Mouse (Mus musculus): ENCODE data around the gene Gm21887. TPM values are rescaled to one million over a fixed set of nuclear protein-coding genes. Genes with fewer than 3 reads are reported as not detected.
"Not testable (repeated sequence)": the region's sequence is repeated elsewhere in the genome, so short reads cannot be mapped to it uniquely, and the experiment has no call there.

Gm21887 gene
- polyA plus RNA-seq, 1 experiment from 2014 or later = 248 TPM

DNA sequence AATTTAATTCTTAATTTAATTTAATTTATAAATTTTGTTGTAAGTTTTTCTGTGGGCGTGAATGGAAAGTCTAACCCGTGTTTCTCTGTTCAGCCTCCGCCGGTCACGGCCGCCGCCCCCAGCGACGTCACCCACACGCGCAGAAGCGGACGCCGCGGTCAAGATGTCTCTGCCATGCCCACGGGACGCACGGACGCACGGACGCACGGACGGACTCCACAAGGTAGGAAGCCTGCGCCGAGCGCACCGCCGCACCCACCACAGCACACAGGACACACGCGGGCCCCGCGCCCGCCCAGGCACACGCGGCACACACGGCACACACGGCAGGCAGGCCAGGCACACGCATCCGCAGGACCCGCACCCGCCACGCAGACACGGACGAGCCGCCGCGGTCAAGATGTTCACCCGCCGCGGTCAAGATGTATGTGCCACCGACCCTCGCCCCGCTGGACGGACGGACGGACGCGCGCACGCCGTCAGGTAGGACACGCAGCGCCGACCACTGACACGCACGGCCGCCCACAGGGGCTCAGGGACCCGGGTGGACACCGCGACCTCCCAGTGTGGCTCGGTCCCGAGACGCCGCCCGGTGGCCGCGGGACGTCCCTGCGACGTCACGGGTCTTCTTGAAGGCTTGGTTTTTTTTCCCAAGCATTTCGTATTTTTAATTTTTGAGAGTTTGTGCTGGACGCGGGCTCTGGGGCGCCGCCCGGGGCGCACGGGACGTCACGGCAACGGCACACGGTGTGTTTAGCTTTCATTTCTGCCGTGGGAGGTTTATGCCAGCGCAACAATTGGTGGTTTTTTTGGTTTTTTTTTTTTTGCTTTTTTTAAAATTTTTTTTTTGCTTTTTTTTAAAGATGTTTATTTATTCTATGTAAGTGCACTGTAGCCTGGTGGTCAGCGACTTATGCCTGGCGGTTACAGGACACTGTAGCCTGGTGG is 1.4 kb downstream of the Gm21887 start:
- Histone ChIP-seq H3K4me3 (replicated peaks) (peak overlapping the region; percentile 30), H3K4me2 (peak overlapping the region; percentile 45), H3K9me3 (replicated peaks) (peaks cover 31% of the 10 kb centered on the region), H3K36me3 (peaks cover 20% of the 10 kb centered on the region)
- H3K4me1 ChIP-seq, H3K9ac ChIP-seq, H3K27me3 ChIP-seq, H3K27ac ChIP-seq: not testable (repeated sequence)
- WGBS = 81% methylated on average over 97 of the region's 97 CpGs
- peak; percentile 24 for ATAC-seq (replicated peaks; ENCODE audit: low FRiP score)

DNA sequence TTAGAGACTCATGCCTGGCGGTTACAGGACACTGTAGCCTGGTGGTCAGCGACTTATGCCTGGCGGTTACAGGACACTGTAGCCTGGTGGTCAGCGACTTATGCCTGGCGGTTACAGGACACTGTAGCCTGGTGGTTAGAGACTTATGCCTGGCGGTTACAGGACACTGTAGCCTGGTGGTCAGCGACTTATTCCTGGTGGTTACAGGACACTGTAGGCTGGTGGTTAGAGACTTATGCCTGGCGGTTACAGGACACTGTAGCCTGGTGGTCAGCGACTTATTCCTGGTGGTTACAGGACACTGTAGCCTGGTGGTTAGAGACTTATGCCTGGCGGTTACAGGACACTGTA is 2.0 kb downstream of the Gm21887 start:
- H3K9ac ChIP-seq; H3K27me3 ChIP-seq; H3K4me3 ChIP-seq (replicated peaks); H3K27ac ChIP-seq; H3K4me2 ChIP-seq; ATAC-seq (replicated peaks; ENCODE audit: low FRiP score); H3K4me1 ChIP-seq: not testable (repeated sequence)
- WGBS = 86% methylated on average over 5 of the region's 10 CpGs
- Histone ChIP-seq H3K9me3 (replicated peaks) (peaks cover 31% of the 10 kb centered on the region), H3K36me3 (peaks cover 23% of the 10 kb centered on the region)

DNA sequence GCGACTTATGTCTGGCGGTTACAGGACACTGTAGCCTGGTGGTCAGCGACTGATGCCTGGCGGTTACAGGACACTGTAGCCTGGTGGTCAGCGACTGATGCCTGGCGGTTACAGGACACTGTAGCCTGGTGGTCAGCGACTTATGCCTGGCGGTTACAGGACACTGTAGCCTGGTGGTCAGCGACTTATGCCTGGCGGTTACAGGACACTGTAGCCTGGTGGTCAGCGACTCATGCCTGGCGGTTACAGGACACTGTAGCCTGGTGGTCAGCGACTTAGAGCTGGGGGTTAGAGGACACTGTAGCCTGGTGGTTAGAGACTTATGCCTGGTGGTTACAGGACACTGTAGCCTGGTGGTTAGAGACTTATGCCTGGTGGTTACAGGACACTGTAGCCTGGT is 4.0 kb downstream of the Gm21887 start:
- H3K27ac ChIP-seq = not testable (repeated sequence)
- WGBS = 80% methylated on average over 1 of the region's 13 CpGs

DNA sequence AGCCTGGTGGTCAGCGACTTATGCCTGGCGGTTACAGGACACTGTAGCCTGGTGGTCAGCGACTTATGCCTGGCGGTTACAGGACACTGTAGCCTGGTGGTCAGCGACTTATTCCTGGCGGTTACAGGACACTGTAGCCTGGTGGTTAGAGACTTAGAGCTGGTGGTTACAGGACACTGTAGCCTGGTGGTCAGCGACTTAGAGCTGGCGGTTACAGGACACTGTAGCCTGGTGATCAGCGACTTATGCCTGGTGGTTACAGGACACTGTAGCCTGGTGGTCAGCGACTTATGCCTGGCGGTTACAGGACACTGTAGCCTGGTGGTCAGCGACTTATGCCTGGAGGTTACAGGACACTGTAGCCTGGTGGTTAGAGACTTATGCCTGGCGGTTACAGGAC is 4.6 kb downstream of the Gm21887 start:
- not testable (repeated sequence) for ATAC-seq (replicated peaks; ENCODE audit: low FRiP score); H3K27me3 ChIP-seq; H3K4me3 ChIP-seq (replicated peaks); H3K4me2 ChIP-seq; H3K27ac ChIP-seq; H3K4me1 ChIP-seq; H3K9ac ChIP-seq
- 80% methylated on average over 5 of the region's 13 CpGs for whole genome bisulfite sequencing
- Histone ChIP-seq H3K9me3 (replicated peaks) (peaks cover 27% of the 10 kb centered on the region), H3K36me3 (peaks cover 42% of the 10 kb centered on the region)

More for the DNA sequence above, 4.0 kb downstream of the Gm21887 start:
- H3K9ac ChIP-seq; H3K4me2 ChIP-seq; H3K4me3 ChIP-seq (replicated peaks); ATAC-seq (replicated peaks; ENCODE audit: low FRiP score); H3K27me3 ChIP-seq: not testable (repeated sequence)
- peaks cover 10% of the 10 kb centered on the region; the same call in 1 of the 2 replicates for H3K4me1 ChIP-seq
- peaks cover 36% of the 10 kb centered on the region for H3K36me3 ChIP-seq
- H3K9me3 ChIP-seq (replicated peaks) = peaks cover 24% of the 10 kb centered on the region

DNA sequence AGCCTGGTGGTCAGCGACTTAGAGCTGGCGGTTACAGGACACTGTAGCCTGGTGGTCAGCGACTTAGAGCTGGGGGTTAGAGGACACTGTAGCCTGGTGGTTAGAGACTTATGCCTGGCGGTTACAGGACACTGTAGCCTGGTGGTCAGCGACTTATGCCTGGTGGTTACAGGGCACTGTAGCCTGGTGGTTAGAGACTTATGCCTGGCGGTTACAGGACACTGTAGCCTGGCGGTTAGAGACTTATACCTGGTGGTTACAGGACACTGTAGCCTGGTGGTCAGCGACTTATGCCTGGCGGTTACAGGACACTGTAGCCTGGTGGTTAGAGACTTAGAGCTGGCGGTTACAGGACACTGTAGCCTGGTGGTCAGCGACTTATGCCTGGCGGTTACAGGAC is 6.4 kb downstream of the Gm21887 start:
- H3K9me3 ChIP-seq (replicated peaks) = peaks cover 23% of the 10 kb centered on the region
- not testable (repeated sequence) for H3K9ac ChIP-seq; H3K4me1 ChIP-seq; H3K27me3 ChIP-seq; H3K27ac ChIP-seq; ATAC-seq (replicated peaks; ENCODE audit: low FRiP score); H3K4me3 ChIP-seq (replicated peaks); H3K4me2 ChIP-seq
- H3K36me3 ChIP-seq = peaks cover 48% of the 10 kb centered on the region
- WGBS = 91% methylated on average over 10 of the region's 12 CpGs

DNA sequence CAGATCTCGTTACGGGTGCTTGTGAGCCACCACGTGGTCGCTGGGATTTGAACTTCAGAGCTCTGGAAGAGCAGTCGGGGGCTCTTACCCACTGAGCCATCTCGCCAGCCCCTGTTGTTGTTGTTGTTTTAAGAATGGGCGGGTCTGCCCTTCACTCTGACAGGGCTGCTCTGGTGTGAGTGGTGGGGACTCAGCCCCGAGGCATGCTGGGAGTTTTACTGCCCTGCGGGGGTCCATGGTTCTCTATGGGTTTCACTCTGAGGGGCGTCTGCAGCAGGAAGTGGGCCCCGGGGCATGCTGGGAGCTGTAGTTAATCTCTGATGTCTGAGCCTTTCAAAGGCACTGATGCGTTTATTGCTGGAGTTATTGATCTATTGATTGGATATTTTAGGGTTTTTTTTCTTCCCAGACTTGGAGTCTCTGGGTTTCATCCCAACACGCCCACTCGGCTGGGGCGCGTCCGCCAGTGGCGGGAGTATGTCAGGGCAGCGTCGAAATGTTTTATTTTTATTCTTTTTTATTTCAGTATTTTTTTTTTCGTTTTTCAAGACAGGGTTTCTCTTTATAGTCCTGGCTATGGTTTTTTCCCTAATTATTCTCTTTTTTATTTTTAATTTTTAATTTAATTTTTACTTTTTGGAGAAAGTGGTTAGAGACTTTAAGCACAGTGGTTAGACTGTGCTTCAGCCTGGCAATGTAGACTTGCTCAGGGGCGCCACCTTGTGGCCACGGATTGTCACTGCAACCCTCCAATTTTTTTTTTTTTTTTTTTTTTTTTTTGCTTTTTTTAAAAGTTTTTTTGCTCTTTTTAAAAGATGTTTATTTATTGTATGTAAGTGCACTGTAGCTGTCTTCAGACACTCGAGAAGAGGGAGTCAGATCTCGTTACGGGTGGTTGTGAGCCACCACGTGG is 8.1 kb downstream of the Gm21887 start:
- Histone ChIP-seq H3K36me3 (peaks cover 52% of the 10 kb centered on the region), H3K9me3 (replicated peaks) (peaks cover 23% of the 10 kb centered on the region), H3K4me2 (peak overlapping the region; percentile 4; the same call in 1 of the 2 replicates), H3K27ac (0 out of 2 replicates have a peak overlapping the region, but pooled peaks have one; percentile 11)
- whole genome bisulfite sequencing = 56% methylated on average over 27 of the region's 27 CpGs
- not testable (repeated sequence) for H3K9ac ChIP-seq; H3K4me1 ChIP-seq; H3K27me3 ChIP-seq; H3K4me3 ChIP-seq (replicated peaks)
- peak; percentile 92 for ATAC-seq (replicated peaks; ENCODE audit: low FRiP score)

DNA sequence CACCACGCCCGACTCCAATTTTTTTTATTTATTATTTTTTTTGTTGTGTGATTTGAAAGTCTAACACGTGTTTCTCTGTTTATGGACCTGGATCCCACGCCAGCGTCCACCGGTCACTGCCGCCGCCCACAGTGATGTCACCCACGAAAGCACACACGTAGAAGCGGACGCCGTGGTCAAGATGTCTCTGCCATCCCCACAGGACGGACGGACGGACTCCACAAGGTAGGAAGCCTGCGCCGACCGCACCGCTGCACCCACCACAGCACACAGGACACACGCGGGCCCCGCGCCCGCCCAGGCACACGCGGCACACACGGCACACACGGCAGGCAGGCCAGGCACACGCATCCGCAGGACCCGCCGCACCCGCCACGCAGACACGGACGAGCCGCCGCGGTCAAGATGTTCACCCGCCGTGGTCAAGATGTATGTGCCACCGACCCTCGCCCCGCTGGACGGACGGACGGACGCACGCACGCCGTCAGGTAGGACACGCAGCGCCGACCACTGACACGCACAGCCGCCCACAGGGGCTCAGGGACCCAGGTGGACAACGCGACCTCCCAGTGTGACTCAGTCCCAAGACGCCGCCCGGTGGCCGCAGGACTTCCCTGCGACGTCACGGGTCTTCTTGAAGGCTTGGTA is 9.2 kb downstream of the Gm21887 start:
- H3K4me3 ChIP-seq (replicated peaks); H3K27ac ChIP-seq; H3K27me3 ChIP-seq; H3K4me1 ChIP-seq; H3K9ac ChIP-seq; H3K4me2 ChIP-seq: not testable (repeated sequence)
- peak; percentile 91 for ATAC-seq (replicated peaks; ENCODE audit: low FRiP score)
- 84% methylated on average over 66 of the region's 66 CpGs for WGBS
- peaks cover 52% of the 10 kb centered on the region for H3K36me3 ChIP-seq
- peaks cover 23% of the 10 kb centered on the region for H3K9me3 ChIP-seq (replicated peaks)

DNA sequence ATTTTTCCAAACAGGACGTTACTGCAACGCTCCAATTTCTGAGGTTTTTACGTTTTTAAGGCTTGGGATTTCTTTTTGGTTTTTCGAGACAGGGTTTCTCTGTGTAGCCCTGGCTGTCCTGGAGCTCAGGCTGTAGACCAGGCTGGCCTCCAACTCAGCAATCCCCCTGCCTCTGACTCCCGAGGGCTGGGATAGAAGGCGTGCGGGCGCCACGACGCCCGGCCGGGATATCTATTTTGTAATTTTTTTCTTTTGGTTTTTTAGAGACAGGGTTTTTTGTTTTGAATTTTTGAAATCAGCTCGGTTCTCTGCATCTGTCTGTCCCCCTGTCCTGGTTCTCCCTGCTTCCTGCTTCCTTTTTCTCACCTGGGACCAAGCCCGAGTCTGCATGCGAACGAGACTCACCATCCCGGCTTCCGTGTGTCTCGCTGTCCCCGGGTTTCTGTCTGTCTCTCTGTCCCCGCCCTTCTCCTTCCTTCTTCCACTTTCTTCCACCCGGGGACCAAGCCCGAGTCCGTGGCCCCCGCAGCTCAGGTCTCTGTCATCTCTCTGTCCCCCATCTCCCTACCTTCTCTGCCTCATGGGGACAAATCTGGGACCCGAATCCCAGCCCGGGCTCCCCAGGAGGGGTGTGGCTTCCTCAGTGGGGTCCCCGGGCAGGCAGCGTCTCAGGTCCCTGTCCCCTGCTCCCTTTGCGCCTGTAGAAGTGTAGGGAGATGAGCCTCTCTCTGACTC is 9.9 kb downstream of the Gm21887 start:
- not testable (repeated sequence) for H3K4me2 ChIP-seq; H3K4me3 ChIP-seq (replicated peaks); H3K9ac ChIP-seq; H3K4me1 ChIP-seq; H3K27me3 ChIP-seq; H3K27ac ChIP-seq
- peak; percentile 44 for ATAC-seq (replicated peaks; ENCODE audit: low FRiP score)
- Histone ChIP-seq H3K36me3 (peaks cover 49% of the 10 kb centered on the region), H3K9me3 (replicated peaks) (peaks cover 23% of the 10 kb centered on the region)
- 85% methylated on average over 30 of the region's 30 CpGs for WGBS

DNA sequence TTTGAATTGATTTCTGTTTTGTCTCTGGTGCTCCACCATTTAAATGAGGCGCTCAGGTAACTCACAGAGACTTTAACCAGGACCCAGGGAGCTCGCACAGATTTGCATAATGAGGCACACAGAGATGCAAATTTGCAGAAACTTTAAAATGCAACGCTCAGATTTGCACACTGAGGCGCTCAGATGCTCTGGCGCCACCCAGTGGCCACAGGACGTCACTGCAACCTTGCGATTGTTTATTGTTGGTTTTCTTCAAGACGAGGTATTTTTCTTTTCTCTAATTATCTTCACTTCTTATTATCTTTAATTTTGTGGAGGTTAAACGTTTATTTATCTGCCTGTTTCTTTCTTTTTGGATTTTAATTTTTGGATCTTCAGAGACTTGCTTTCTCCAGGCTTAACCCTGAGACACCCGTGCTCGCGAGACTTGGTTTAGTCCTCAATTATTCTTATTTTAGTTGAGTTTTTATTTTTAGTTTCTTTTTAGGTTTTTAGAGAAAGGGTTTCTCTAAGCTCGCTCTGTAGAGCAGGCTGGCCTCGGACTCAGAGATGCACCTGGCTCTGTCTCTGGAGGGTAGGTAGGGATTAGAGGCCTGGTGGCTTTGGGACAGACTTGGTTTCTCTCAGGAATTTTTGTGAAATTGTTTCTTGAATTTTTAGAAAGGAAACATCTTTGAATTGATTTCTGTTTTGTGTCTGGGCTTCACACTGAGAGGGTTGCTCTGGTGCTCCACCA is 10.7 kb downstream of the Gm21887 start:
- Histone ChIP-seq H3K36me3 (peaks cover 49% of the 10 kb centered on the region), H3K9me3 (replicated peaks) (peaks cover 23% of the 10 kb centered on the region)
- 57% methylated on average over 14 of the region's 14 CpGs for WGBS
- ATAC-seq (replicated peaks; ENCODE audit: low FRiP score); H3K9ac ChIP-seq; H3K27me3 ChIP-seq; H3K4me1 ChIP-seq; H3K4me2 ChIP-seq; H3K27ac ChIP-seq; H3K4me3 ChIP-seq (replicated peaks): not testable (repeated sequence)

DNA sequence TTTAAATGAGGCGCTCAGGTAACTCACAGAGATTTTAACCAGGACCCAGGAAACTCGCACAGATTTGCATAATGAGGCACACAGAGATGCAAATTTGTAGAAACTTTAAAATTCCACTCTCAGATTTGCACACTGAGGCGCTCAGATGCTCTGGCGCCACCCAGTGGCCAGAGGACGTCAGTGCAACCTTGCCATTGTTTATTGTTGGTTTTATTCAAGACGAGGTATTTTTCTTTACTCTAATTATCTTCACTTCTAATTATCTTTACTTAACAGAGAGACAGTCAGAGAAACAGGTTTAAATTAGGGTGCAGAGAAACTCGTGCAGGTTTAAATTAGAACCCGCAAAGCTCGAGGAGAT is 11.2 kb downstream of the Gm21887 start:
- H3K4me2 ChIP-seq; H3K27ac ChIP-seq; H3K4me3 ChIP-seq (replicated peaks); H3K4me1 ChIP-seq; H3K27me3 ChIP-seq; ATAC-seq (replicated peaks; ENCODE audit: low FRiP score); H3K9ac ChIP-seq: not testable (repeated sequence)
- Histone ChIP-seq H3K36me3 (peaks cover 49% of the 10 kb centered on the region), H3K9me3 (replicated peaks) (peaks cover 23% of the 10 kb centered on the region)
- WGBS = 54% methylated on average over 9 of the region's 9 CpGs

DNA sequence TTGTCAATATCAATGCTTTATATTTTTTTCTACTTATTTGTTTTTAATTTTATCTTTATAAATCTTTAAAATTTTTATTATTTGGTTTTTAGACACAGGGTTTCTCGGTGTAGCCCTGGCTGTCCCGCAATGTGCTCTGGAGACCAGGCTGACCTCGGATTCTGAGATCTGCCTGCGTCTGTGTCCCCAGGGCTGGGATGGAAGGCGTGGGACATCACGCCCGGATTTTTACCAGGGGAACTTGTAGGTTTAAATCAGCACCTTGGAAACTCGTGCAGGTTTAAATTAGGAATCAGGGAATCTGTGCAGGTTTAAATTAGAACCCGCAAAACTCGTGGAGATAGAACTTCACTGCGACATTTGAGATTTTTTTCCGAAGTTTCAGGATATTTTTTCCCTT is 11.7 kb downstream of the Gm21887 start:
- not testable (repeated sequence) for H3K27me3 ChIP-seq; ATAC-seq (replicated peaks; ENCODE audit: low FRiP score); H3K9ac ChIP-seq; H3K27ac ChIP-seq; H3K4me2 ChIP-seq; H3K4me1 ChIP-seq; H3K4me3 ChIP-seq (replicated peaks)
- Histone ChIP-seq H3K9me3 (replicated peaks) (peaks cover 23% of the 10 kb centered on the region), H3K36me3 (peaks cover 47% of the 10 kb centered on the region)
- 78% methylated on average over 12 of the region's 12 CpGs for WGBS
